Mouse (Mus musculus): ENCODE measurements at regions not wholly inside any gene's neighbourhood (a gene's known extent, or its start where the extent isn't known, plus 50 kb on each side); places are given as distances from the start of the nearest gene placed in this dataset.
"Not testable (repeated sequence)": the region's sequence is repeated elsewhere in the genome, so short reads cannot be mapped to it uniquely, and the experiment has no call there.

GRCm38 (mm10) chr8:89482481-89482880, 438.5 kb upstream of the Sall1 start:
- intact Hi-C loops (cut with DNase I); DNase-seq: not testable (repeated sequence)

DNA sequence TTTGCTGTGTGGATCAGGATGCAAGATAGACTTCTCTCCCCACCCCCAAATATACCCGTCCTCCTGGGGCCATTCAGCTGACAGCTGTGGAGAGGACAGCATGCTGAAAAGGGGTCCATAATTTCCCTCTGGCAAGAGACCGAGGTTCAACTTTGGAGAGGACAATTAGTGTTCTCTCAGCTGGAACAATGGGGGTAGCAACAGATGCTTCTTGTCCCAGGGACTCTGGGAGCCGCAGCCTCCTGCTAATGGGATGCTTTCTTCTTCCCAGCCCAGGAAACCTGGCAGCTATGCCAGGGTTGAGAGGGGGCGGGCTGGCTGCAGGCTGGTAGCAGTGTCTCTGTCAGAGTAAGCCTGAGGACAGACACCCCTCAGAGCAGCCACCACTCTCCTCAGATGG, 433.0 kb upstream of the Sall1 start:
- intact Hi-C loops (cut with DNase I), result no loop called here
- DNase-seq, result no peak

- intact Hi-C loops (cut with DNase I), result no loop called here
- no peak for DNase-seq
These were observed 427.2 kb upstream of the Sall1 start for GRCm38 (mm10) chr8:89471116-89471515.

DNA sequence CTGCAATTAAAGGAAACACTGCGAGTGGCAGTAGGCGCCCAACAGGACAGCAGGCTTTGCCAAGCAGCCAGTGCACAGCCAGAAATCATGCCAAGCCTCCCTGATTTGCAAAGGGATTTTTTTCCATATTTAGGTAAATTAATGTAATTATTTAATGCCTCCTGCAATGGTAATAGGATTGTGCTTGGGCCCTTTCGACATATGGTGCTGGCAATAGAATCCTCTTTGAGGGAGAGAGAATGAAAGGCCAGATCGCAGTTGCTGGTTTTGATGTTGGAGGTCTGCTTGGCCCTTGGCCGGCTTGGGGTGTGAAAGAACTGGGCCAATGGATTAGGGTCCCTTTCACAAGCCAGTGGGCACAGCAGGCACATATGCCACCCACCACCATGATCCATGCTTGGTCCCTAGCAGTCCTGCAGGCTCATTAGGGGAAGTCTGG, 424.8 kb upstream of the Sall1 start:
- intact Hi-C loops (cut with DNase I), result no loop called here

GRCm38 (mm10) chr8:89465211-89465753, 421.3 kb upstream of the Sall1 start:
- intact Hi-C loops (cut with DNase I), result no loop called here
- DNase-seq, result no peak

More for the DNA sequence above, 424.8 kb upstream of the Sall1 start:
- DNase-seq, result no peak

- intact Hi-C loops (cut with DNase I), result no loop called here
- DNase-seq, result no peak
These were observed 412.6 kb upstream of the Sall1 start for GRCm38 (mm10) chr8:89456517-89456916.

DNA sequence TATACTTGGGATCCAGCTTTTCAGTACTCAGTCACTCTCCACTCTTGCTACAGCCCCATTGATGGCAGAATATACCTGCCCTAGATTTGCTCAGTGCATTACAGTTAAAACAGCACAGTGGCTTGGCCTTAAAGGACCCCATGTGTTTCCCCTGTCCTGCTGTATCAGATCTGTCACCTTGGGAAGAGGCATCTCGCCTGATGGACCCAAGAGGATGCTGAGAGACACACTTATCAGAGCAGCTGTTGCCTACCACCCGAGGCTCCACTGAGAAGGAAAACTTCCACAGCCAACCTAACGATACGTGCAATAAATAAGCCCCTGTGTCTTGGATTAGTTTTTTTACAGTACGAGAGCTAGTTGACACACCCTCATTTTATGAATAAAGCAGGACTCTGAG, 411.8 kb upstream of the Sall1 start:
- intact Hi-C loops (cut with DNase I), result no loop called here

GRCm38 (mm10) chr8:89454197-89454596, 410.2 kb upstream of the Sall1 start:
- intact Hi-C loops (cut with DNase I), result no loop called here
- DNase-seq, result no peak

More for the DNA sequence above, 411.8 kb upstream of the Sall1 start:
- no peak for DNase-seq

- no peak for DNase-seq
- intact Hi-C loops (cut with DNase I), result no loop called here
These were observed 409.8 kb upstream of the Sall1 start for GRCm38 (mm10) chr8:89453724-89454123.

DNA sequence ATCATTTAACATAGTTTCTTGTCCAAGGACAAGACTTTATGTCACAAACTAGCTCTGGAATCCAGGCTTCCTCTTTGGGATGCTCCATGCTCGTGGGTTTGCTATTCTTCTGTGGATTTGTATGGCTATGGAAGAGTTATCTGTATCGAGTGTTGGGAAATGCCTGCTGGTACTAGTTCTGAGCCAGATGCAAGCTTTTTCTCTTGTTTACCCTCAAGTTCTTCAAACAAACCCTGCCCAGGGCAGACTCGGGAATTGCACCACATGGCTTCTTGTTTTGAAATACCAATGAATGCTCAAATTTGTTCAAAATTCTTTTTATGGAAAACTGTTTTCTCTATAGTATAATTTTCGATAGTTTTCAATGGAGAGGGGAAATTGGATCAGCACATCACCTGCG, 400.5 kb upstream of the Sall1 start:
- intact Hi-C loops (cut with DNase I), result no loop called here
- no peak for DNase-seq

- no peak for DNase-seq
- intact Hi-C loops (cut with DNase I), result no loop called here
These were observed 395.3 kb upstream of the Sall1 start for GRCm38 (mm10) chr8:89439304-89439703.

- DNase-seq, result no peak
- intact Hi-C loops (cut with DNase I), result no loop called here
These were observed 383.0 kb upstream of the Sall1 start for GRCm38 (mm10) chr8:89426969-89427368.

DNA sequence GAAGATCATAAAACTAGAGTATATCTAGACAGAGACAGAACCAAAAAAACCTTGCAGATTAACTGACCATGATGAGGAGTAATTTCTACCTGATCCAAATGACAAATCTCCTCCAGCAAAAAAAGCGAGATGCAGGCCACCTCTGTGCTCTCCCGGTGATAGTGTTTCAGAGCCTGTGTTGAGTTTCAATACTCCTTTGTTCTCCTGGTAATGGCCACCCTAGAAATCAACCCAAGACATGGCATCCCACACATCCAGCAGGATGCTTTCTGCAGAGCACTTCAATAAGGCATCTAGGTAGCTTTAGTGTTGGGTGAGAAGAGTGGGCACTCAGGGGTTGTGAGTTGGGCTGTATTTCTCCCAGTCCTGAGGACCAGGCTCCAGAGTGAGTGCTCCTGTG, 371.3 kb upstream of the Sall1 start:
- no peak for DNase-seq
- intact Hi-C loops (cut with DNase I), result no loop called here

DNA sequence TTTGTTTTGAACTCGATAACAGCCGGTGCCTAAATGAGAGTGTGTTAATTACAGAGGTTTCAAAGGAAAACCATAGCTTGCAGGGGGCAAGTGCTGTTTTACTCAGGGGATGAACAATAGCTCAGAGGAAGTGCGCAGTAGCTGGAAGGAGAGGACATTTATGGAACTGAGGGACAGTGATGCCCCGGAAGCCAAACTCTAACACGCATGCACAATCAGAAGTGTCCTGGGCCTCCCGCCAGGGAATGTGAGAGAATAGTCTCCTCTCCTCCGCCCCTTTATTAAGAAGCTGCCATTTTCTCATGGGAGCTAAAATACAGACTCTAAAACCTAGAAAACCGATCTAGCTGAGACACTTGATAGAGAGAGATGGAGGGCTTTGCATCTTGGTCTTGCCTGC, 368.5 kb upstream of the Sall1 start:
- DNase-seq, result peak; percentile 18 to 30

GRCm38 (mm10) chr8:89412046-89412445, 368.1 kb upstream of the Sall1 start:
- DNase-seq, result no peak

More for the DNA sequence above, 368.5 kb upstream of the Sall1 start:
- intact Hi-C loops (cut with DNase I), result no loop called here

GRCm38 (mm10) chr8:89406688-89407087, 362.7 kb upstream of the Sall1 start:
- no peak for DNase-seq
- intact Hi-C loops (cut with DNase I), result no loop called here

More at GRCm38 (mm10) chr8:89412046-89412445, 368.1 kb upstream of the Sall1 start:
- intact Hi-C loops (cut with DNase I), result no loop called here

DNA sequence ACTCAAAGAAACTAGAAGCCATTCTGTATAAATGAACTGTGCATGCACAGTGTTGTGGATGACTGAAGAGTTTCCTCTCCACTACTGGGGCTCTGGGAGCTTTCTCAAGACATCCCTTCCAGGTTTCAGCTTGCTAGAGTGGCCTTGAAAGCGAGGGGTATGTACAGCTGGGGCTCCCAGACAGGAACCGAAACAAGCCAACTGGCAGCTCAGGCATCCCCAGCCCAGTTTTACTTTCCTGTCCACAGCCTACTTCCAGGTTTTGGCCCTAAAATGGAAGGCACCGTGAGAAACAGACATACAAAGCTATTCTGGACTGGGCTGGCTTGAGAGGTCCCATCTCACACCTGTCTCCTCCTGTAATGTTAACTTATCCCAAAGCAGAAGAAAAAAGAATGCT, 360.3 kb upstream of the Sall1 start:
- DNase-seq, result no peak
- intact Hi-C loops (cut with DNase I), result no loop called here

GRCm38 (mm10) chr8:89396673-89397072, 352.7 kb upstream of the Sall1 start:
- intact Hi-C loops (cut with DNase I), result no loop called here
- no peak for DNase-seq

GRCm38 (mm10) chr8:89392749-89393148, 348.8 kb upstream of the Sall1 start:
- intact Hi-C loops (cut with DNase I), result no loop called here

DNA sequence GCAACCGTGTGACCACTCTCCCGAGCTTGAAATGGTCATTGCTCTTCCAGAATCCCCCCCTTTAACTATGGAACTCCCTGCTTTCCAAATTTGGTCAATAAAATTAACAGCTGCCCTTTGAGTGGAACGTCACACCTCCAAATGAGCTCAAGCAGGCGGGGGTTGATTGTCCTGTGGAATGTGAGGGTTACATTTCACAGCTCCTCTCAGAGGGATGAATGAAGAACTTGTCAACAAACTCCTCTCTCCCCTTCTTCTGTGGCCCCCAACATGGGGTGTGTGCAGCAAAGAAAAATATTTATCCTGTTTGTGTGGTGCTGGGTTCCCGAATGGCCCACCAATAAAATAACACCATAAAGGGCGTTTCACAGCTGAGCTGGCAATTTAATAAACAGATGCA, 344.8 kb upstream of the Sall1 start:
- no peak for DNase-seq
- intact Hi-C loops (cut with DNase I), result no loop called here

More at GRCm38 (mm10) chr8:89392749-89393148, 348.8 kb upstream of the Sall1 start:
- no peak for DNase-seq

- intact Hi-C loops (cut with DNase I), result no loop called here
- DNase-seq, result no peak
These were observed 343.3 kb upstream of the Sall1 start for GRCm38 (mm10) chr8:89387295-89387694.

GRCm38 (mm10) chr8:89385028-89385427, 341.1 kb upstream of the Sall1 start:
- no peak for DNase-seq
- intact Hi-C loops (cut with DNase I), result no loop called here

DNA sequence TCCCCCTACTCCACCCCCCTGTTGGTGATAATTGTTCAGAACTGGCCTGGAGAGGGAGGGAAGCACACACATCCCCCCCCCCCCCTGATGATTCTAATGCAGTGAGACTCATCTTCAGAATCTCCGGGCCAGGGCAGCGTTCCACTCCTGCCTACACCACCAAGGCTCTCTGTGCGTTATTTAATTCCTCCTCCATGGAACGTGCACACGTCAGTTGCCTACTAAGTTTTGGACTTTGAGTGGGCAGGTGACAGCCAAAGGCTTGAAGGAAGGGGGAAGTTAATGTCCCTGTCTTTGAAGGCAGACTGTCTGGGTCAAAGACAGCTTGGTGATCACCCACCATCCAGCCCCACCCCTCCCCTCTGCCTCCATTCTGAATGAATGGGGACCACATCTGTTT, 339.8 kb upstream of the Sall1 start:
- intact Hi-C loops (cut with DNase I), result no loop called here
- no peak for DNase-seq
